Mouse (Mus musculus) megakaryocyte progenitor cell, adult 5-6 weeks (primary cell): ENCODE measurements at regions not wholly inside any gene's neighbourhood (a gene's known extent, or its start where the extent isn't known, plus 50 kb on each side); places are given as distances from the start of the nearest gene placed in this dataset.
"Not testable (repeated sequence)": the region's sequence is repeated elsewhere in the genome, so short reads cannot be mapped to it uniquely, and the experiment has no call there.

Experiments used
- ATAC-seq: replicated peaks from 2 replicates; pipeline ENCODE4 v1.8.0; 2016; ENCODE audit warnings: mild to moderate bottlenecking, moderate TSS enrichment, inconsistent platforms; ENCODE audit not compliant: poor library complexity

GRCm38 (mm10) chr8:78063529-78063928 lies 149.6 kb upstream of the Ttc29 start:
- ATAC-seq: 0 out of 2 replicates have a peak, but pooled peaks have one; percentile 55

- ATAC-seq: no peak
Observed at GRCm38 (mm10) chr8:78064161-78064560, 148.9 kb upstream of the Ttc29 start.

- ATAC-seq: no peak
Observed at GRCm38 (mm10) chr8:78065890-78066493, 147.1 kb upstream of the Ttc29 start.

- ATAC-seq: no peak
Observed at GRCm38 (mm10) chr8:78068087-78068910, 144.8 kb upstream of the Ttc29 start.

GRCm38 (mm10) chr8:78073821-78074220 lies 139.3 kb upstream of the Ttc29 start:
- 0 out of 2 replicates have a peak, but pooled peaks have one; percentile 39 for ATAC-seq

GRCm38 (mm10) chr8:78077122-78077521 lies 136.0 kb upstream of the Ttc29 start:
- ATAC-seq: no peak

- not testable (repeated sequence) for ATAC-seq
Observed at GRCm38 (mm10) chr8:78081395-78081794, 131.7 kb upstream of the Ttc29 start.

- ATAC-seq: no peak
Observed at GRCm38 (mm10) chr8:78083012-78083411, 130.1 kb upstream of the Ttc29 start.

- no peak for ATAC-seq
Observed at GRCm38 (mm10) chr8:78086361-78086760, 126.7 kb upstream of the Ttc29 start.

GRCm38 (mm10) chr8:78090382-78091122 lies 122.5 kb upstream of the Ttc29 start:
- ATAC-seq: no peak

GRCm38 (mm10) chr8:78096383-78096782 lies 116.7 kb upstream of the Ttc29 start:
- ATAC-seq: 0 out of 2 replicates have a peak, but pooled peaks have one; percentile 29

- no peak for ATAC-seq
Observed at GRCm38 (mm10) chr8:78098191-78098745, 114.8 kb upstream of the Ttc29 start.

GRCm38 (mm10) chr8:78099091-78099490 lies 114.0 kb upstream of the Ttc29 start:
- no peak for ATAC-seq

- ATAC-seq: no peak
Observed at GRCm38 (mm10) chr8:78107339-78107738, 105.8 kb upstream of the Ttc29 start.

GRCm38 (mm10) chr8:78110003-78110649 lies 103.0 kb upstream of the Ttc29 start:
- no peak for ATAC-seq

GRCm38 (mm10) chr8:78113105-78113504 lies 100.0 kb upstream of the Ttc29 start:
- ATAC-seq: peak; percentile 81

- ATAC-seq: no peak
Observed at GRCm38 (mm10) chr8:78114512-78114911, 98.6 kb upstream of the Ttc29 start.

- no peak for ATAC-seq
Observed at GRCm38 (mm10) chr8:78117191-78117590, 95.9 kb upstream of the Ttc29 start.

- ATAC-seq: no peak
Observed at GRCm38 (mm10) chr8:78118493-78118892, 94.6 kb upstream of the Ttc29 start.

- ATAC-seq: no peak
Observed at GRCm38 (mm10) chr8:78119682-78120081, 93.4 kb upstream of the Ttc29 start.

GRCm38 (mm10) chr8:78124248-78124647 lies 88.8 kb upstream of the Ttc29 start:
- ATAC-seq: peak; percentile 58; the same call in 1 of the 2 replicates
